Mouse (Mus musculus): ENCODE results near the gene S100a9. TPM values are rescaled to one million over a fixed set of nuclear protein-coding genes. Genes with fewer than 3 reads are reported as not detected.

The S100a9 gene
- polyA plus RNA-seq (2015; fragmentation: Nextera tagmentation; extraction: Ambion mirVana), result 8.0 and 12.1 TPM in 2 replicates

- Histone ChIP-seq H3K4me2 (no peak within 1 kb of the TSS), H3K27me3 (no peaks in the 10 kb centered on the region), H3K27ac (replicated peaks) (no peak within 1 kb of the TSS), H3K9me3 (no peaks in the 10 kb centered on the region), H3K36me3 (no peaks in the 10 kb centered on the region), H3K4me1 (replicated peaks) (no peaks in the 10 kb centered on the region), H3K9ac (no peak within 1 kb of the TSS), H3K4me3 (no peak within 1 kb of the TSS)
- ATAC-seq (ENCODE audit: low read depth), result no peak
- WGBS, result 62% methylated on average over 3 of the region's 3 CpGs
Measured at GRCm38 (mm10) chr3:90695613-90696012, at the start of gene S100a9. TSS of gene S100a9 (minus strand) at chr3:90695721.

- H3K4me1 ChIP-seq (replicated peaks), result no peaks in the 10 kb centered on the region
- H3K27ac ChIP-seq (replicated peaks), result no peak within 1 kb of the TSS
- no peak within 1 kb of the TSS for H3K4me2 ChIP-seq
- no peak within 1 kb of the TSS for H3K9ac ChIP-seq
- H3K27me3 ChIP-seq, result no peaks in the 10 kb centered on the region
- no peaks in the 10 kb centered on the region for H3K9me3 ChIP-seq
- no peaks in the 10 kb centered on the region for H3K36me3 ChIP-seq
- no peak within 1 kb of the TSS for H3K4me3 ChIP-seq
- ATAC-seq (ENCODE audit: low read depth), result no peak
- WGBS, result 83% methylated on average over 3 of the region's 3 CpGs
Measured at GRCm38 (mm10) chr3:90726606-90727005, 31.1 kb upstream of the S100a9 start, which contains the start of gene Pglyrp4. TSS of gene Pglyrp4 (plus strand) at chr3:90726906.

GRCm38 (mm10) chr3:90709591-90710460 is 14.3 kb upstream of the S100a9 start:
- Histone ChIP-seq H3K4me2 (no peak overlapping the region), H3K9me3 (no peaks in the 10 kb centered on the region), H3K27me3 (no peaks in the 10 kb centered on the region), H3K9ac (no peak overlapping the region), H3K4me3 (no peak overlapping the region), H3K36me3 (no peaks in the 10 kb centered on the region), H3K4me1 (replicated peaks) (no peaks in the 10 kb centered on the region), H3K27ac (replicated peaks) (no peak overlapping the region)
- peak; percentile 8; the same call in 1 of the 2 replicates for ATAC-seq (ENCODE audit: low read depth)
- WGBS, result 48% methylated on average over 12 of the region's 12 CpGs

GRCm38 (mm10) chr3:90708523-90709202 is 13.1 kb upstream of the S100a9 start:
- Histone ChIP-seq H3K4me3 (no peak overlapping the region), H3K4me2 (no peak overlapping the region), H3K4me1 (replicated peaks) (no peaks in the 10 kb centered on the region), H3K9ac (no peak overlapping the region), H3K27me3 (no peaks in the 10 kb centered on the region), H3K9me3 (no peaks in the 10 kb centered on the region), H3K36me3 (no peaks in the 10 kb centered on the region), H3K27ac (replicated peaks) (no peak overlapping the region)
- WGBS, result 30% methylated on average over 4 of the region's 4 CpGs
- 0 out of 2 replicates have a peak, but pooled peaks have one; percentile 56 for ATAC-seq (ENCODE audit: low read depth)

- no peaks in the 10 kb centered on the region for H3K36me3 ChIP-seq
- ATAC-seq (ENCODE audit: low read depth), result no peak
- no peaks in the 10 kb centered on the region for H3K9me3 ChIP-seq
- no peaks in the 10 kb centered on the region for H3K27me3 ChIP-seq
- no peak overlapping the region for H3K4me2 ChIP-seq
- no peaks in the 10 kb centered on the region for H3K4me1 ChIP-seq (replicated peaks)
- H3K9ac ChIP-seq, result no peak overlapping the region
- no peak overlapping the region for H3K4me3 ChIP-seq
- H3K27ac ChIP-seq (replicated peaks), result no peak overlapping the region
- 83% methylated on average over 2 of the region's 2 CpGs for WGBS
Measured at GRCm38 (mm10) chr3:90702244-90702643, 6.7 kb upstream of the S100a9 start.

- H3K4me1 ChIP-seq (replicated peaks), result no peaks in the 10 kb centered on the region
- H3K27me3 ChIP-seq, result no peaks in the 10 kb centered on the region
- H3K4me3 ChIP-seq, result no peak overlapping the region
- no peak overlapping the region for H3K27ac ChIP-seq (replicated peaks)
- ATAC-seq (ENCODE audit: low read depth), result no peak
- H3K4me2 ChIP-seq, result no peak overlapping the region
- H3K9ac ChIP-seq, result no peak overlapping the region
- H3K36me3 ChIP-seq, result no peaks in the 10 kb centered on the region
- no peaks in the 10 kb centered on the region for H3K9me3 ChIP-seq
- WGBS, result 83% methylated on average over 2 of the region's 2 CpGs
Measured at GRCm38 (mm10) chr3:90693496-90693895, 2.0 kb downstream of the S100a9 start.

- ATAC-seq (ENCODE audit: low read depth), result no peak
Measured at GRCm38 (mm10) chr3:90686835-90687234, 8.7 kb downstream of the S100a9 start.

GRCm38 (mm10) chr3:90683929-90684328 is 11.6 kb downstream of the S100a9 start:
- no peaks in the 10 kb centered on the region for H3K4me1 ChIP-seq (replicated peaks)
- H3K36me3 ChIP-seq, result no peaks in the 10 kb centered on the region
- no peak for ATAC-seq (ENCODE audit: low read depth)
- H3K9ac ChIP-seq, result no peak overlapping the region
- H3K9me3 ChIP-seq, result no peaks in the 10 kb centered on the region
- no peaks in the 10 kb centered on the region for H3K27me3 ChIP-seq
- H3K4me3 ChIP-seq, result no peak overlapping the region
- WGBS, result 88% methylated on average over 3 of the region's 3 CpGs
- H3K27ac ChIP-seq (replicated peaks), result no peak overlapping the region
- no peak overlapping the region for H3K4me2 ChIP-seq

More at GRCm38 (mm10) chr3:90686835-90687234, 8.7 kb downstream of the S100a9 start:
- Histone ChIP-seq H3K27me3 (no peaks in the 10 kb centered on the region), H3K4me2 (no peak overlapping the region), H3K9ac (no peak overlapping the region), H3K4me3 (no peak overlapping the region), H3K27ac (replicated peaks) (no peak overlapping the region), H3K9me3 (no peaks in the 10 kb centered on the region), H3K36me3 (no peaks in the 10 kb centered on the region), H3K4me1 (replicated peaks) (no peaks in the 10 kb centered on the region)
- 89% methylated on average over 2 of the region's 2 CpGs for whole genome bisulfite sequencing

GRCm38 (mm10) chr3:90678656-90679055 is 16.9 kb downstream of the S100a9 start:
- Histone ChIP-seq H3K36me3 (no peaks in the 10 kb centered on the region), H3K27ac (replicated peaks) (no peak overlapping the region), H3K4me1 (replicated peaks) (no peaks in the 10 kb centered on the region), H3K9me3 (no peaks in the 10 kb centered on the region), H3K27me3 (no peaks in the 10 kb centered on the region), H3K4me2 (no peak overlapping the region), H3K9ac (no peak overlapping the region), H3K4me3 (no peak overlapping the region)
- ATAC-seq (ENCODE audit: low read depth), result no peak
- WGBS, result 61% methylated on average over 3 of the region's 3 CpGs

GRCm38 (mm10) chr3:90668846-90669245 is 26.7 kb downstream of the S100a9 start, which contains the start of gene S100a8:
TSS of gene S100a8 (plus strand) at chr3:90668978.
- 71% methylated on average over 8 of the region's 8 CpGs for WGBS
- no peaks in the 10 kb centered on the region for H3K9me3 ChIP-seq
- ATAC-seq (ENCODE audit: low read depth), result no peak
- no peak within 1 kb of the TSS for H3K4me3 ChIP-seq
- no peaks in the 10 kb centered on the region for H3K4me1 ChIP-seq (replicated peaks)
- no peaks in the 10 kb centered on the region for H3K27me3 ChIP-seq
- no peak within 1 kb of the TSS for H3K9ac ChIP-seq
- H3K4me2 ChIP-seq, result no peak within 1 kb of the TSS
- H3K27ac ChIP-seq (replicated peaks), result no peak within 1 kb of the TSS
- no peaks in the 10 kb centered on the region for H3K36me3 ChIP-seq

GRCm38 (mm10) chr3:90664219-90664618 is 31.3 kb downstream of the S100a9 start:
- Histone ChIP-seq H3K4me1 (replicated peaks) (no peaks in the 10 kb centered on the region), H3K9ac (no peak overlapping the region), H3K27ac (replicated peaks) (no peak overlapping the region), H3K27me3 (no peaks in the 10 kb centered on the region), H3K4me2 (no peak overlapping the region), H3K36me3 (no peaks in the 10 kb centered on the region), H3K4me3 (no peak overlapping the region), H3K9me3 (no peaks in the 10 kb centered on the region)
- no peak for ATAC-seq (ENCODE audit: low read depth)
- 84% methylated on average over 2 of the region's 2 CpGs for WGBS

GRCm38 (mm10) chr3:90659364-90660044 is 36.0 kb downstream of the S100a9 start:
- Histone ChIP-seq H3K9ac (no peak overlapping the region), H3K4me3 (no peak overlapping the region), H3K4me1 (replicated peaks) (no peaks in the 10 kb centered on the region), H3K9me3 (no peaks in the 10 kb centered on the region), H3K27ac (replicated peaks) (no peak overlapping the region), H3K4me2 (no peak overlapping the region), H3K27me3 (no peaks in the 10 kb centered on the region), H3K36me3 (no peaks in the 10 kb centered on the region)
- ATAC-seq (ENCODE audit: low read depth), result no peak
